Mouse (Mus musculus) kidney, postnatal 0 days (tissue): ENCODE results near the gene Dlgap1. TPM values are rescaled to one million over a fixed set of nuclear protein-coding genes. Genes with fewer than 3 reads are reported as not detected.

ENCODE experiments used
- ATAC-seq: fragments of 200-750 bp; cut with Nextera tagmentation; replicated peaks from 2 replicates; pipeline ENCODE4 v1.8.0; 2017; ENCODE audit warnings: low read depth, moderate number of reproducible peaks, moderate TSS enrichment, moderate library complexity; ENCODE audit not compliant: low FRiP score
- DNase-seq: peaks from one replicate; pipeline ENCODE4 v3.0.0-alpha.2; 2016; ENCODE audit warnings: low spot score
- H3K27ac ChIP-seq: fragments of 300-500 bp; sonication (generic); 2 replicates; pipeline ENCODE4 v1.5.1; 2014; ENCODE audit warnings: mild to moderate bottlenecking
- H3K27me3 ChIP-seq: fragments of 300-500 bp; sonication (generic); 2 replicates; pipeline ENCODE4 v1.6.1; 2014; ENCODE audit warnings: low read length, mixed read lengths; ENCODE audit not compliant: insufficient read depth
- H3K36me3 ChIP-seq: fragments of 300-500 bp; sonication (generic); 2 replicates; pipeline ENCODE4 v1.6.1; 2014; ENCODE audit warnings: low read length, mixed read lengths; ENCODE audit not compliant: insufficient read depth
- H3K4me1 ChIP-seq: fragments of 300-500 bp; sonication (generic); replicated peaks from 2 replicates; pipeline ENCODE4 v1.6.1; 2014; ENCODE audit warnings: antibody characterized with exemption, low read length, mixed read lengths; ENCODE audit not compliant: insufficient read depth
- H3K4me2 ChIP-seq: fragments of 300-500 bp; sonication (generic); 2 replicates; pipeline ENCODE4 v1.6.1; 2014; ENCODE audit warnings: mild to moderate bottlenecking, low read length, moderate library complexity, mixed read lengths
- H3K4me3 ChIP-seq: fragments of 300-500 bp; sonication (generic); replicated peaks from 2 replicates; pipeline ENCODE4 v1.5.1; 2014; ENCODE audit warnings: low read depth, low read length
- H3K9ac ChIP-seq: fragments of 300-500 bp; sonication (generic); 2 replicates; pipeline ENCODE4 v1.6.1; 2014; ENCODE audit warnings: low read depth, low read length
- H3K9me3 ChIP-seq: fragments of 300-500 bp; sonication (generic); replicated peaks from 2 replicates; pipeline ENCODE4 v1.6.1; 2016; ENCODE audit warnings: low read length, inconsistent platforms, mixed read lengths
- CTCF ChIP-seq: IDR thresholded peaks from 2 replicates; pipeline ENCODE4 v1.5.1; 2016; ENCODE audit warnings: antibody characterized with exemption, low read depth, mild to moderate bottlenecking, moderate library complexity
- WGBS: fragments of 180-500 bp; shearing (Covaris S2); extraction: QIAGEN DNeasy Blood & Tissue Kit; methylation state at CpG from one replicate; pipeline ENCODE4 v1.1.7; 2014; 5-methylcytosine and 5-hydroxymethylcytosine counted together
- polyA plus RNA-seq: library from polyadenylated mRNA; unstranded; fragments of >200 nt; fragmentation: Nextera tagmentation; extraction: Ambion mirVana; gene quantifications from 2 replicates; pipeline ENCODE4 v1.2.1, GENCODE M21; 2015

Dlgap1 gene
- polyA plus RNA-seq, 1 experiment from 2014 or later: 3.6 TPM

GRCm38 (mm10) chr17:70807885-70808284, 839.0 kb downstream of the Dlgap1 start:
- H3K36me3 ChIP-seq: no peaks in the 10 kb centered on the region
- ATAC-seq (no peak), DNase-seq (no peak)
- H3K4me1 ChIP-seq: no peaks in the 10 kb centered on the region
- no peaks in the 10 kb centered on the region for H3K27me3 ChIP-seq
- H3K27ac ChIP-seq: no peak overlapping the region
- no peak for TF ChIP-seq CTCF
- no peak overlapping the region for H3K9ac ChIP-seq
- no peak overlapping the region for H3K4me3 ChIP-seq
- no peaks in the 10 kb centered on the region for H3K9me3 ChIP-seq
- no peak overlapping the region for H3K4me2 ChIP-seq
- WGBS: 100% methylated on average over 1 of the region's 1 CpGs

DNA sequence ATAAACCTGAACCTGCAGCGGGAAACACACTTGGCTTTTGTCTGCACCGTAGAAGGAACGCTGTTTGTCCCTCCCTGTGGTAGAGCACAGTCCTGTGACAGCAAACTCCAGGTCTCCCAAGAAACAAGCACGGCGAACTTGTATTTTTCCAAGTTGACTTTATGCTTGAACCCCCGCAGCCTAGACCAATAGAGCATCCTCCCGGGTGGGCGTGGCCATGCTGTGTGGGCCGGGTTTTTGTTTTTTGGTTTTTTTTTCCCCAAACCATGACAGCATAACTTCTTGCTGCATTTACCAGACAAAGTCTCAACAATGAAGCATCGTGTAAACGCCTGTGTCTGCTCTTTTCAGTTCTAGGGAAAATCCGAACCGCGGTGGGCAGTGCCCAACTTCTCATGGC, 840.0 kb downstream of the Dlgap1 start:
- Histone ChIP-seq H3K4me3 (no peak overlapping the region), H3K36me3 (no peaks in the 10 kb centered on the region), H3K27me3 (no peaks in the 10 kb centered on the region), H3K4me2 (0 out of 2 replicates have a peak overlapping the region, but pooled peaks have one; percentile 23), H3K9ac (no peak overlapping the region), H3K9me3 (no peaks in the 10 kb centered on the region), H3K4me1 (no peaks in the 10 kb centered on the region), H3K27ac (no peak overlapping the region)
- DNase-seq (peak; percentile 36), ATAC-seq (no peak)
- TF ChIP-seq CTCF: no peak
- WGBS: 42% methylated on average over 14 of the region's 14 CpGs

- peak overlapping the region; percentile 57; the same call in 1 of the 2 replicates for H3K27ac ChIP-seq
- H3K4me3 ChIP-seq: no peak overlapping the region
- 36% methylated on average over 3 of the region's 3 CpGs for WGBS
- H3K4me1 ChIP-seq: no peaks in the 10 kb centered on the region
- no peaks in the 10 kb centered on the region for H3K36me3 ChIP-seq
- H3K4me2 ChIP-seq: no peak overlapping the region
- no peak for DNase-seq
- TF ChIP-seq CTCF: no peak
- ATAC-seq: no peak
- no peaks in the 10 kb centered on the region for H3K27me3 ChIP-seq
- H3K9me3 ChIP-seq: no peaks in the 10 kb centered on the region
- no peak overlapping the region for H3K9ac ChIP-seq
Observed at GRCm38 (mm10) chr17:70809776-70810175, 840.9 kb downstream of the Dlgap1 start.

DNA sequence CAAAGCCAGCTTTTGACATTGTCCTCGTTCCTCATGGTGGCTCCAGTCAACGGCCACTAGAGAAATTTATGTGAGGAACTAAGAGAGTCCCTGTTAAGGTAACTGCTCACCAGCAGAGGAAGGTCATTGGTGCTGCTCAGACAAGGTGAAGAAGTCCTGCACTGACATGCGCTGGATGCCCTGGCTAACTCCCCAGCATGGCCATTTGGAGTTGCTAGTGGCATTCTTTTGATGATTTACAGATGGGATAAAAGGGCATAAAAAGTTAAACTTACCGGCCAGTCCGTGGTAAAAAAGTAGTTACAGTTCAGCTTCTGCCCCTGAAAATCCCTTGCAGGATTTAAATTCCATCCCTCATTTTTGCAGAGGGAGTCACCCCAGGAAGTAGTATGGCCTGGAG, 841.9 kb downstream of the Dlgap1 start:
- TF ChIP-seq CTCF: no peak
- H3K4me1 ChIP-seq: no peaks in the 10 kb centered on the region
- no peak overlapping the region for H3K4me2 ChIP-seq
- no peaks in the 10 kb centered on the region for H3K27me3 ChIP-seq
- no peak overlapping the region for H3K27ac ChIP-seq
- no peak for DNase-seq
- WGBS: 54% methylated on average over 5 of the region's 5 CpGs
- H3K4me3 ChIP-seq: no peak overlapping the region
- no peaks in the 10 kb centered on the region for H3K9me3 ChIP-seq
- no peaks in the 10 kb centered on the region for H3K36me3 ChIP-seq
- no peak overlapping the region for H3K9ac ChIP-seq
- ATAC-seq: peak; percentile 65; the same call in 1 of the 2 replicates

- Histone ChIP-seq H3K9me3 (no peaks in the 10 kb centered on the region), H3K4me1 (no peaks in the 10 kb centered on the region), H3K36me3 (no peaks in the 10 kb centered on the region), H3K27me3 (no peaks in the 10 kb centered on the region; the same call in 1 of the 2 replicates), H3K9ac (no peak overlapping the region), H3K27ac (no peak overlapping the region), H3K4me3 (no peak overlapping the region), H3K4me2 (no peak overlapping the region)
- DNase-seq: no peak
- 84% methylated on average over 8 of the region's 8 CpGs for WGBS
- ATAC-seq: no peak
- no peak for TF ChIP-seq CTCF
Observed at GRCm38 (mm10) chr17:70815001-70815400, 846.1 kb downstream of the Dlgap1 start.

- H3K9ac ChIP-seq: peak overlapping the region; percentile 44
- peaks cover 3% of the 10 kb centered on the region; the same call in 1 of the 2 replicates for H3K27me3 ChIP-seq
- TF ChIP-seq CTCF: no peak
- H3K9me3 ChIP-seq: no peaks in the 10 kb centered on the region
- WGBS: 4% methylated on average over 51 of the region's 51 CpGs
- ATAC-seq (peak; percentile 36; the same call in 1 of the 2 replicates), DNase-seq (peak; percentile 27)
- H3K4me1 ChIP-seq: no peaks in the 10 kb centered on the region
- peak overlapping the region; percentile 37 for H3K4me3 ChIP-seq
- H3K4me2 ChIP-seq: peak overlapping the region; percentile 78
- H3K36me3 ChIP-seq: no peaks in the 10 kb centered on the region
- H3K27ac ChIP-seq: no peak overlapping the region
Observed at GRCm38 (mm10) chr17:70817862-70818451, 849.1 kb downstream of the Dlgap1 start.

DNA sequence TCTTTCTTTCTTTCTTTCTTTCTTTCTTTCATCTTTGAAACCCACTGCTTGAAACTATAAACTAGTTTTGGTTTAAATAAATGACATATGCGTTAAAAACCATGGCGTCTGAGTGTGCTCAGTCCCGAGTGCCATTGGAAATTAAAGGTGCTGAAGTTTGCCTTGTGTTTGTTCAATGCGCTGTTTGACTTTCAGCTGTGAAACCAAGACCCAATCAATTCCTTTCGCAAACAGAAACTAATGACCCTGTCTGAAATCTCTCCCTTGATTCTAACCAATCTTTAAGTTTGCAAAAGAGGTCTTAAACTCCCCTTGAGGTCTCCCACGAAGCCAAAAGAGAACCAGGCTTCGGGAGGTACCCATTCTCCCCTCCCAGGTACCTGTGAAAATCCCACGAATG, 854.2 kb downstream of the Dlgap1 start:
- no peaks in the 10 kb centered on the region for H3K36me3 ChIP-seq
- H3K4me1 ChIP-seq: no peaks in the 10 kb centered on the region
- DNase-seq (no peak), ATAC-seq (no peak)
- 82% methylated on average over 8 of the region's 8 CpGs for WGBS
- H3K27me3 ChIP-seq: peaks cover 3% of the 10 kb centered on the region; the same call in 1 of the 2 replicates
- H3K9me3 ChIP-seq: no peaks in the 10 kb centered on the region
- H3K27ac ChIP-seq: no peak overlapping the region
- no peak overlapping the region for H3K4me3 ChIP-seq
- no peak overlapping the region for H3K4me2 ChIP-seq
- no peak for TF ChIP-seq CTCF
- H3K9ac ChIP-seq: no peak overlapping the region
